Mouse (Mus musculus) heart, postnatal 0 days (tissue): ENCODE measurements at regions not wholly inside any gene's neighbourhood (a gene's known extent, or its start where the extent isn't known, plus 50 kb on each side); places are given as distances from the start of the nearest gene placed in this dataset.

Experiments
- CTCF ChIP-seq: IDR thresholded peaks from 2 replicates; pipeline ENCODE4 v1.5.1; 2016; ENCODE audit warnings: antibody characterized with exemption, control low read depth, low read depth
- EP300 ChIP-seq: IDR thresholded peaks from 2 replicates; pipeline ENCODE4 v1.6.1; 2016; ENCODE audit warnings: antibody characterized with exemption, low read depth

GRCm38 (mm10) chr2:78274122-78274521, 327.9 kb upstream of the Cwc22 start:
- TF ChIP-seq CTCF, result no peak
- no peak for TF ChIP-seq EP300
